Mouse (Mus musculus) gastrocnemius, postnatal 4 days (tissue): ENCODE data around the gene Gm10600. TPM values are rescaled to one million over a fixed set of nuclear protein-coding genes. Genes with fewer than 3 reads are reported as not detected.
"Not testable (repeated sequence)": the region's sequence is repeated elsewhere in the genome, so short reads cannot be mapped to it uniquely, and the experiment has no call there.

ENCODE experiments used
- DNase-seq, 2 experiments: peaks; one replicate each; pipeline ENCODE4 v3.0.0; 2021 to 2022; ENCODE audit warnings: low spot score in 2 of 2, mixed read lengths in 2 of 2
- long read RNA-seq, 2 experiments: library from polyadenylated mRNA; stranded (forward); transcript quantifications; one replicate each; pipeline ENCODE4 v2.0.0; 2021
- total RNA-seq, 2 experiments: library from RNA; stranded (reverse); gene quantifications; 2 replicates each; pipeline ENCODE4 v1.2.3; 2021

Gm10600 gene
- total RNA-seq: under 1 TPM in 1 of 2 experiments, not detected in 1; 0.61 TPM
- long read RNA-seq, experiment 1: 0 reads
- long read RNA-seq, experiment 2: 0 reads

DNA sequence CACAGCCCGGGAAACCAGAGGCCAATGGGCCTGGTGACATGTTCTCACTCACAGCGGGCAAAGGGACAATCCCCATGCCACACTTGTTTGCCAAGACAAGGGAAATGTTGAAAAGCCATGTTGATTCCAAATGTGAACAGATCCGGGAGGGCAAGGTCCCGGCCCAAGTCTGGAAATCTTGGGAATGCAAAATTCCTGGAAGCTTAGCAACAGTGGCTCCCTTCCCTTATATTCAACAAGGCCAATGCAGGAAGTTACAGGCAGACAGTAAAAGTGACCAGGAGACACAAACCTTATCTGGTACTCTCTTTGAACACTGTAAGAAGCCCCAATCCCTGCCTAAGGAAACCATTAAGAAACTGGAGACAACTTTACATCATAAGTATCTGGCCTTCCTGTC, at the start of gene Gm10600:
Gene Gm10600, plus strand, starts transcription at position 301 of the 400 bp plus-strand sequence.
- DNase-seq: not testable (repeated sequence)

- not testable (repeated sequence) for DNase-seq
Measured at GRCm38 (mm10) chr4:42255467-42255866, 15.0 kb downstream of the Gm10600 start, which contains the start of gene Ccl21b. Ccl21b (plus strand) TSS chr4:42255767.

Other genes with a start within 250 kb of the Gm10600 start
- not detected for gene Gm21093, start 205.9 kb upstream of the Gm10600 start, total RNA-seq
- gene Gm3893, start 149.4 kb upstream of the Gm10600 start, total RNA-seq: not detected
- 1 to 10 TPM; 7.2 to 8.0 TPM for gene Gm13304, start 125.8 kb upstream of the Gm10600 start, total RNA-seq
- under 1 TPM in 1 of 2 experiments, not detected in 1; 0.70 TPM for gene Gm13306, start 87.2 kb upstream of the Gm10600 start, total RNA-seq
- gene Gm13305, start 72.0 kb upstream of the Gm10600 start, total RNA-seq: under 1 TPM; 0.29 to 0.34 TPM
- not detected for gene Ccl21b, start 15.1 kb downstream of the Gm10600 start, total RNA-seq
- gene Gm21953, start 53.6 kb downstream of the Gm10600 start, total RNA-seq: not detected
- under 1 TPM in 1 of 2 experiments, not detected in 1; 0.23 TPM for gene Fam205a3, start 77.7 kb downstream of the Gm10600 start, total RNA-seq
- not detected for gene Gm21586, start 198.7 kb downstream of the Gm10600 start, total RNA-seq
- under 1 TPM; 0.17 to 0.26 TPM for gene Gm2163, start 226.1 kb downstream of the Gm10600 start, total RNA-seq